Mouse (Mus musculus): Measurements from ENCODE around the gene Vezt.

Vezt gene

DNA sequence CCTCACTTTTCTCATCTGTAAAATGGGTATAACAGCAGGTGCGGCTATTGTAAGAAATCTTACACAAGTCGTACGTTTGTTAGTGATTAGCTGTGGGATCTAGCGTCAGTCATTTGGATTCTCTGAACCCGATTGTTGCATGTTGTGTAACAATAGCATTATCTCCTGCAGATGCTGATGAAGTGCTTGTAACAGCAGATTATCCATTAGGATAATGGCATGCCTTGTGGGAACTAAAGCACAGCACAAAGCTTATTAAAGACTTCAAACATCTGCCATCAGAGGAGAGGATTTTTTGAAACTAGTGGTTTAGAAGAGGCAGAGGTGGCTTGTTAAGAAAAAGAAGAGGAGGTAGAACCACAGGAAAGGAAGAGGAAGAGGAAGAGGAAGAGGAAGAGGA lies 122.1 kb downstream of the Vezt start:
- DNase-seq (ENCODE audit: low read depth, low spot score) = no peak

DNA sequence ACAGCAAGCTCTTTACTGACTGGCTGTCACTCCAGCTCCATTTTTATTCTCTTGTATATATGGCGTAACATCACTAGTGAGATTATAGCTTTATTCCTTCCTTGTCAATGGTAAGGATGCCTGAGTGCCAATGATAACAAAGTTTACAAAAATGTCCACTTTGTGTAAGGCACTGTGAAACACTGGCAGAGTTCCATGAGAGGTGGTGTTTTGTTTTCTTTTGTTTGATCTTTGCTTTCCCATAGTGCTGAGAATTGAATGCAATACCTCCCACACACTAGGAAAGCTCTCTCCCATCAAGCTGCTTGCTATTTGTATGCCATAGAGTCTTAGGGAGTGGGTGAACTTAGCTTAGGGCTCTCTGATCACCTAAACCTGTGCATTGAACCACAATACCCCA lies 122.7 kb downstream of the Vezt start:
- DNase-seq (ENCODE audit: low read depth, low spot score) = no peak

GRCm38 (mm10) chr10:93912136-93912855 lies 123.3 kb downstream of the Vezt start:
- DNase-seq (ENCODE audit: low read depth, low spot score) = no peak

DNA sequence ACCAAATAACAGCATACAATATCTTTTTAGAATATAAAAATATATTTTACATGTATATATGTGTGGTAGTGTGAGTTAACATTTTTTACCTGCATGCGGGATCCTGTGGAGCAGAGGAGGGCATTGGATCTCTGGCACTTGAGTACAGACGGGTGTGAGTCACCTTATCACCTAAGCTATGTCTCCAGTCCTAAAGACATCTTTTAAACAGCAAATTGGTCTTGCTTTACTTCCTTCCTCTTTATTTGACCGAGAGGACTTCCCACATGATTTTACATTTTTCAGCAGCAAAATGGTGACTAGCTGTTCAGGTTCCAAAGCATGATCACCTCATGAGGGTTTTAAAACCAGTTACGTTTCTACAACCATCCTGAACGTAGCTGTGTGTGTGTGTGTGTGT lies 124.3 kb downstream of the Vezt start:
- no peak for DNase-seq (ENCODE audit: low read depth, low spot score)

GRCm38 (mm10) chr10:93909811-93910446 lies 125.7 kb downstream of the Vezt start:
- no peak for DNase-seq (ENCODE audit: low read depth, low spot score)

- DNase-seq (ENCODE audit: low read depth, low spot score) = no peak
Observed at GRCm38 (mm10) chr10:93909015-93909414, 126.6 kb downstream of the Vezt start.

DNA sequence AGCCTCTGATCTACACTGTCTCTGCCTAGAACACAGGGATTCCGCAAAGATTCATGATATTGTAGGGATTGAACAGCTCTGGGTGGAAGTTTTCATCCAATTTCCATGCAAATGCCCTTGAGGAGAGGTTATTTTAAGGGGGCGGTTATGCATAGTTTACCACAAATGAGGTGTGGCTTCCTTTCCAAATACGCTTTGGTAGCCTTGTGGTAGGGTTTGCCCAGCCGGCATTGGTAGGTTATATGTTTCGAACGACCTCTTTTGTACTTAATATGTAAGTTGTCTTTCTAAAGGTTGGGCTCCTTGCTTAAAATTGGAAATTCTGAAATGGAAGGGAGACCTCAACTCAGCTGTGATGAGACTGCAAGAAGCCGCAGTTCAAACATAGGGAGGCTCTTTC lies 127.1 kb downstream of the Vezt start:
- DNase-seq (ENCODE audit: low read depth, low spot score) = no peak

- no peak for DNase-seq (ENCODE audit: low read depth, low spot score)
Observed at GRCm38 (mm10) chr10:93907376-93907775, 128.2 kb downstream of the Vezt start.

DNA sequence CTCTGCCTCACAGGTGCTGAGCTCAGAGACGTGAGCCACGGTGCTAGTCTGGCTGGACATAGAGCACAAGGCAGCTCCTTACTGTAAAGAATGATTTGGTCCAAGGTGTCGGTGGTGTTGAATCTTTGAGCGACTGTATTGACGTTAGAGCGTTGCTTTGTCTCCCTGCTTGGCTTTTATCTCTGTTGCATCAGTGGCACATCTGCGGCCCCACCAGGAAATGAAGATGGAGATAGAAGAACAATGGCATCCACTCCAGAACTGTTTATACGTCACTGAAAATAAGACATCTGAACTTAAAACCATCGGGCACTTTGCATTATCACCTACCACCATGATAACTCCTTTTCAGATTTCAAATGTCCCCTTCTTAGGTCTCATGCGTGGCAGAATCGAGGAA lies 135.7 kb downstream of the Vezt start:
- DNase-seq (ENCODE audit: low read depth, low spot score) = no peak

DNA sequence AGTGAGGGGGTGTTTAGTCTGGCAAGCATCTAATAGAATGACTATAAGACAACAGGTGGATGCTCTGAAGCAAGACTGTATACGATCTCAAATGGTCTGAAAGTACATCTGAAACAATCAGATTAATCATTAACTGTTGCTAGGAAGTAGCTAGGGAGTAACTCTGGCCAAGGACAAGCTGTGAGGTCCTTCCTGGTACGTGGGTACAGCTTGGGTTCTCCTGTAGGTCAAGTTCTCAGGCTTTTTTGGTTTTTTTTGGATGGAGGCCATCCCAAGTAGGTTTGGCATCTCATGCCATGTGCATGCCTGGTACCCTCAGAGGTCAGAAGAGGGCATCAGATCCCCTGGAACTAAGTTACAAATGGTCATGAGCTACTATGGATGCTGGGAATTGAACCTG lies 136.3 kb downstream of the Vezt start:
- DNase-seq (ENCODE audit: low read depth, low spot score) = no peak

DNA sequence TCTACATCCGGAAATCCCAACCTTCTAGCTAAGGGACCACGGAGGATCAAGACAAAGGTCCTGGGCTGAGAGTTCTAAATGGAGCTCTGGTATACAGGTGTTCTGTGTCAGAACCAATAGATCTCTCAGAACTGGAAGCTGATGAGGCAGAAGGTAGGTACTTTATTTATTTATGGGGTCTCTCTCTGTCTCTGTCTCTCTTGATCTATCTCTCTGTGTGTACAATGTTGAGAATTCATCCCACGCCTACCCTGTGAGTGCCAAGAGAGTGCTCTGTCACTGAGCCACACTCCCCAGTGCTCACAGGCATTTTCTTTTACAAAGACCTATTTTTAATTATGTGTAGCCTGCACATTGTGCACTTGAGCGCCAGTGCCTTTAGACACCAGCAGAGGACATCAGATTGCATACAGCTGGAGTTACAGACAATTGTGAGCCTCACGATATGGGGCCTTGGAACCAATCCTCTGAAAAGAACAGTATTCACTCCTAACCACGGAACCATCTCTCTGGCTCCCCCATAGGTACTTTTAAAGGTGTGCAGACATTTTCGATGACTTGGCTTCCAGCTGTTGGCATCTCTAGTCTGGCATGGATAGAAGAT lies 138.5 kb downstream of the Vezt start, which contains the start of gene Metap2:
Gene Metap2 (minus strand): TSS at position 51 of the 604 bp plus-strand sequence.
- DNase-seq (ENCODE audit: low read depth, low spot score) = no peak

DNA sequence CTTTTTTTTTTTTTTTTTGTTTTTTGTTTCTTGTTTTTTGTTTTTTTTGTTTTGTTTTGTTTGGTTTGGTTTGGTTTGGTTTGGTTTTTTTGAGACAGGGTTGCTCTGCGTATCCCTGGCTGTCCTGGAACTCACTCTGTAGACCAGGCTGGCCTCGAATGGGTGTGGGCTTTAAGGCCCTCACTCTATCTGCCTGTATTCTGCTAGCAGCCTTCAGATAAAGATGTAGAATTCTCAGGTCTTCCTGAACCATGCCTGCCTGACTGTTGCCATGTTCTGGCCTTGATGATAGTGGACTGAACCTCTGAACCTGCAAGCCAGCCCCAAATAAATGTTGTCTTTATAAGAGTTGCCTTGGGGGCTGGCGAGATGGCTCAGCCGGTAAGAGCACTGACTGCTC lies 143.1 kb downstream of the Vezt start:
- DNase-seq (ENCODE audit: low read depth, low spot score) = no peak

GRCm38 (mm10) chr10:93891031-93891430 lies 144.6 kb downstream of the Vezt start:
- no peak for DNase-seq (ENCODE audit: low read depth, low spot score)

GRCm38 (mm10) chr10:93890565-93890964 lies 145.1 kb downstream of the Vezt start:
- DNase-seq (ENCODE audit: low read depth, low spot score) = no peak

GRCm38 (mm10) chr10:93889976-93890375 lies 145.6 kb downstream of the Vezt start:
- DNase-seq (ENCODE audit: low read depth, low spot score) = no peak

DNA sequence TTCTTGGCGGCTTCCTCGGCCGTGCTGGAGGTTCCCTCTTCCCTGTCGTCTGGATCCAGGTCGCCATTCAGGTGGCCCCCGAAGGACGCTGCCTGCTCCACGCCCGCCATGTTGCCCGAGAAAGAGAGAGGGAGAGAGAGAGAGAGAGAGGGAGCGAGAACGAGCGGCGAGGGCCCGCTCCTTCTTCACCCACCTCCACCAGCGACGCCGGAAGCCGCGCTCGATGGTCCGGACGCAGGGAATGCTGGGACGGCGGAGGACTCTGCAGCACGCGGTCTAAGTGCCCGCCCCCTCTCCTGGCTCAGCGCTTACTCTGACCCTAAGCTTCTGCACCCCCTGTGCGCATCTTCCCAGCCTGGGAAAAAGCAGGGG lies 146.1 kb downstream of the Vezt start:
- peak; percentile 92 for DNase-seq (ENCODE audit: low read depth, low spot score)

Measured in mesoderm, embryonic 11.5 days (tissue).